Mouse (Mus musculus): ENCODE results near the gene Arl5a.

DNA sequence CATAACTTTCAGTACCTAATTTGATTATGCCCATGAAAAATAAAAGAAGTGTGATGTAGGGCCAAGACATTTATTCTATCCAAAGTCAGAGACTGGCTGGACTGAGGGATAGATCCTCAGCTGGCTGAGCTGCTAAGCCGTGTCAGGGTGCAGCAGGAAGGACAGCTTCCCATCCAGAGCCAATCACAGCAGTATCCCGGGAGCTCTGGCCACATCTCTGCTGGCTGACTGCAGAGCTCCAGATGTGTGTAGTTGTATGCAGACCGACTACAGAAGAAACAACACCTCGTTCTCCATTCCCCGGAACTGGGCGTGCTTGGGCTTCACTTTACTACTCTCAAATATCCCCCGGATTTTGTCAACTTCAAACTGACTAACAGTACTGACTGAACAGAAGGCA, 8.7 kb upstream of the Arl5a start:
- TF ChIP-seq CTCF (IDR thresholded peaks at IDR 0.05; ENCODE audit: low read depth, low read length) (no peak), GATA1 (IDR thresholded peaks at IDR 0.05; ENCODE audit: borderline replicate concordance, low read length) (no peak)
